Mouse (Mus musculus) bone marrow, adult 2 months (tissue): ENCODE measurements around the gene Fbxw21.

Experiments used
- CTCF ChIP-seq: fragments of 200-500 bp; IDR thresholded peaks from 2 replicates; pipeline ENCODE4 v1.5.1; 2011; ENCODE audit warnings: low read length, control low read depth; ENCODE audit not compliant: control insufficient read depth, insufficient read depth
- POLR2A ChIP-seq: fragments of 200-500 bp; IDR thresholded peaks from 2 replicates; pipeline ENCODE4 v1.6.1; 2011; ENCODE audit warnings: low read depth, mild to moderate bottlenecking, control low read depth, low read length, borderline replicate concordance; ENCODE audit not compliant: control insufficient read depth

GRCm38 (mm10) chr9:109125481-109125880, 36.4 kb downstream of the Fbxw21 start:
- no peak for TF ChIP-seq CTCF
- TF ChIP-seq POLR2A, result no peak
